Mouse (Mus musculus): ENCODE measurements around the gene Gm14548. TPM values are rescaled to one million over a fixed set of nuclear protein-coding genes. Genes with fewer than 3 reads are reported as not detected.

The Gm14548 gene
- polyA plus RNA-seq, 1 experiment from 2014 or later: not detected

Other genes starting within 250 kb of the Gm14548 start
- gene Leng1, start 232.3 kb downstream of the Gm14548 start, polyA plus RNA-seq (2015; fragmentation: Nextera tagmentation; extraction: Ambion mirVana): 17.4 and 19.8 TPM in 2 replicates
- 4.1 and 7.8 TPM in 2 replicates for gene Tmc4, start 220.6 kb downstream of the Gm14548 start, polyA plus RNA-seq (2015; fragmentation: Nextera tagmentation; extraction: Ambion mirVana)
- gene Tsen34, start 205.3 kb downstream of the Gm14548 start, polyA plus RNA-seq (2015; fragmentation: Nextera tagmentation; extraction: Ambion mirVana): 198 and 226 TPM in 2 replicates
- gene Mboat7, start 204.6 kb downstream of the Gm14548 start, polyA plus RNA-seq (2015; fragmentation: Nextera tagmentation; extraction: Ambion mirVana): 30.1 and 44.1 TPM in 2 replicates
- 826 and 843 TPM in 2 replicates for gene Rps9, start 194.1 kb downstream of the Gm14548 start, polyA plus RNA-seq (2015; fragmentation: Nextera tagmentation; extraction: Ambion mirVana)
- gene Pirb, start 177.7 kb downstream of the Gm14548 start, polyA plus RNA-seq (2015; fragmentation: Nextera tagmentation; extraction: Ambion mirVana): 0.86 and 1.2 TPM in 2 replicates
- not detected in 2 replicates for gene Gm15448, start 72.4 kb downstream of the Gm14548 start, polyA plus RNA-seq (2015; fragmentation: Nextera tagmentation; extraction: Ambion mirVana)
- 0.08 and 0.38 TPM in 2 replicates for gene Pira2, start 53.1 kb downstream of the Gm14548 start, polyA plus RNA-seq (2015; fragmentation: Nextera tagmentation; extraction: Ambion mirVana)
- gene Lilra6, start 17.4 kb upstream of the Gm14548 start, polyA plus RNA-seq (2015; fragmentation: Nextera tagmentation; extraction: Ambion mirVana): 0.10 and 0.16 TPM in 2 replicates
- 1.3 and 2.2 TPM in 2 replicates for gene Lair1, start 165.1 kb upstream of the Gm14548 start, polyA plus RNA-seq (2015; fragmentation: Nextera tagmentation; extraction: Ambion mirVana)
- gene Ttyh1, start 221.3 kb upstream of the Gm14548 start, polyA plus RNA-seq (2015; fragmentation: Nextera tagmentation; extraction: Ambion mirVana): 1.2 and 1.7 TPM in 2 replicates
- 43.7 and 65.8 TPM in 2 replicates for gene Leng8, start 238.9 kb upstream of the Gm14548 start, polyA plus RNA-seq (2015; fragmentation: Nextera tagmentation; extraction: Ambion mirVana)

Data from heart, embryonic 15.5 days (tissue).